Mouse (Mus musculus): ENCODE results near the gene Fgf22.

DNA sequence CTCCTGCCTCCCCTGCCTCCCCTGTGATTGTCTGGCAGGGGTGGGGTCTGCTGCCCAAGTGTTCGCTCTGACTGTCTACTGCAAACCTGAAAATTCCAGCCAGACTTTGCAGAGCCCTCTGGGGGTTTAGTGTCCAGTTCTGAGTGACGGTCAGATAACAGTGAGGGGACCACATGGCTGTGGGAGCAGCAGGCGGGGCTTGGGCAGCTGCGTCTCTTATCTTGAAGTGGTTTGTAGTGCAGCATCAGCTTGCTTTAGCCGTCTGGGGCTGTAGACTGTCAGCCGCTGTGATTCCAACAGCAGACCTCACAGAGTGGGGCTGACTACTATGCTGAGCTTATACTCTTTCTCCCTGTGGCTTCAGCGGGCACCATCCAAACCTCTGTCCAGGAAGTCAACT is 45.6 kb upstream of the Fgf22 start:
- TF ChIP-seq POLR2A (IDR thresholded peaks at IDR 0.05; ENCODE audit: control insufficient read depth, extremely low read depth, insufficient read depth, low read length, poor library complexity) (no peak), CTCF (IDR thresholded peaks at IDR 0.05; ENCODE audit: borderline replicate concordance, control insufficient read depth, extremely low read depth, insufficient read depth, low read length, poor library complexity) (no peak)

All from thymus, adult 2 months (tissue).